Mouse (Mus musculus) testis, postnatal 10 days (tissue): Measurements from ENCODE around the gene Hist2h2bb.
A peak's percentile ranks its signal among the peaks of the same experiment; 100 is the strongest.
"Not testable (repeated sequence)": the region's sequence is repeated elsewhere in the genome, so short reads cannot be mapped to it uniquely, and the experiment has no call there.

Experiments used
- DNase-seq: peaks from one replicate; pipeline ENCODE4 v3.0.0; 2021; ENCODE audit warnings: low spot score

Hist2h2bb gene

GRCm38 (mm10) chr3:96239949-96240798 is 29.4 kb upstream of the Hist2h2bb start, which contains the start of gene Hist2h2aa2:
TSS of gene Hist2h2aa2 (minus strand) at chr3:96240276.
- peak; percentile 89 for DNase-seq

- no peak for DNase-seq
Observed at GRCm38 (mm10) chr3:96240799-96241197, 28.8 kb upstream of the Hist2h2bb start.

GRCm38 (mm10) chr3:96243921-96244572 is 25.5 kb upstream of the Hist2h2bb start:
- DNase-seq, result no peak

- DNase-seq, result peak; percentile 84
Observed at GRCm38 (mm10) chr3:96245003-96245886, 24.3 kb upstream of the Hist2h2bb start, which contains the start of gene Hist2h2aa1. TSS of gene Hist2h2aa1 (plus strand) at chr3:96245497.

- not testable (repeated sequence) for DNase-seq
Observed at GRCm38 (mm10) chr3:96246018-96246417, 23.5 kb upstream of the Hist2h2bb start.

- not testable (repeated sequence) for DNase-seq
Observed at GRCm38 (mm10) chr3:96246427-96246856, 23.1 kb upstream of the Hist2h2bb start, which contains the start of gene Hist2h3c1. TSS of gene Hist2h3c1 (plus strand) at chr3:96246685.

GRCm38 (mm10) chr3:96247356-96248140 is 22.0 kb upstream of the Hist2h2bb start:
- DNase-seq, result no peak

GRCm38 (mm10) chr3:96248141-96249033 is 21.2 kb upstream of the Hist2h2bb start:
- no peak for DNase-seq

GRCm38 (mm10) chr3:96249034-96249345 is 20.6 kb upstream of the Hist2h2bb start:
- DNase-seq, result no peak

GRCm38 (mm10) chr3:96250890-96251289 is 18.7 kb upstream of the Hist2h2bb start:
- no peak for DNase-seq

- DNase-seq, result no peak
Observed at GRCm38 (mm10) chr3:96251787-96252186, 17.8 kb upstream of the Hist2h2bb start.

GRCm38 (mm10) chr3:96254683-96255355 is 14.7 kb upstream of the Hist2h2bb start:
- no peak for DNase-seq

GRCm38 (mm10) chr3:96255926-96256593 is 13.5 kb upstream of the Hist2h2bb start:
- no peak for DNase-seq

- DNase-seq, result no peak
Observed at GRCm38 (mm10) chr3:96257190-96257589, 12.4 kb upstream of the Hist2h2bb start.

- DNase-seq, result no peak
Observed at GRCm38 (mm10) chr3:96260220-96260619, 9.3 kb upstream of the Hist2h2bb start.

GRCm38 (mm10) chr3:96261623-96262022 is 7.9 kb upstream of the Hist2h2bb start:
- no peak for DNase-seq

- peak; percentile 68 for DNase-seq
Observed at GRCm38 (mm10) chr3:96262216-96262875, 7.2 kb upstream of the Hist2h2bb start.

GRCm38 (mm10) chr3:96262979-96263550 is 6.5 kb upstream of the Hist2h2bb start, which contains the start of gene Hist2h4:
TSS of gene Hist2h4 (minus strand) at chr3:96263311.
- DNase-seq, result peak; percentile 90
